Mouse (Mus musculus): ENCODE results near the gene Myof. TPM values are rescaled to one million over a fixed set of nuclear protein-coding genes. Genes with fewer than 3 reads are reported as not detected.
A peak's percentile ranks its signal among the peaks of the same experiment; 100 is the strongest.

Gene Myof
- total and polyA plus RNA-seq, 2 experiments, result 0.48 to 2.1 TPM

- Histone ChIP-seq H3K79me2 (ENCODE audit: control insufficient read depth, insufficient read depth, low read length) (no peaks in the 10 kb centered on the region), H3K36me3 (ENCODE audit: control insufficient read depth, insufficient read depth, low read length) (no peaks in the 10 kb centered on the region), H3K4me1 (ENCODE audit: control insufficient read depth, insufficient read depth, low read length) (peaks cover 14% of the 10 kb centered on the region), H3K27ac (replicated peaks; ENCODE audit: insufficient read depth, low read depth, low read length) (peak overlapping the region; percentile 25), H3K27me3 (ENCODE audit: control insufficient read depth, insufficient read depth, low read length) (no peaks in the 10 kb centered on the region), H3K4me3 (ENCODE audit: insufficient read depth, low read depth, low read length) (no peak overlapping the region), H3K9ac (ENCODE audit: low read depth, low read length) (no peak overlapping the region)
- peak; percentile 89 for DNase-seq (ENCODE audit: extremely low read depth, low read depth, low spot score)
- TF ChIP-seq POLR2A (IDR thresholded peaks at IDR 0.05; ENCODE audit: extremely low read depth, insufficient read depth, low read length) (no peak), CTCF (IDR thresholded peaks at IDR 0.05; ENCODE audit: low read depth, low read length) (no peak)
- WGBS, result 21% methylated on average over 1 of the region's 1 CpGs
These were observed 183.1 kb downstream of the Myof start for GRCm38 (mm10) chr19:37860267-37860666.

GRCm38 (mm10) chr19:37858406-37859081, 184.8 kb downstream of the Myof start:
- Histone ChIP-seq H3K27me3 (ENCODE audit: control insufficient read depth, insufficient read depth, low read length) (no peaks in the 10 kb centered on the region), H3K27ac (replicated peaks; ENCODE audit: insufficient read depth, low read depth, low read length) (no peak overlapping the region), H3K4me1 (ENCODE audit: control insufficient read depth, insufficient read depth, low read length) (peaks cover 10% of the 10 kb centered on the region), H3K4me3 (ENCODE audit: insufficient read depth, low read depth, low read length) (no peak overlapping the region), H3K9ac (ENCODE audit: low read depth, low read length) (no peak overlapping the region), H3K36me3 (ENCODE audit: control insufficient read depth, insufficient read depth, low read length) (no peaks in the 10 kb centered on the region), H3K79me2 (ENCODE audit: control insufficient read depth, insufficient read depth, low read length) (no peaks in the 10 kb centered on the region)
- no peak for TF ChIP-seq POLR2A (IDR thresholded peaks at IDR 0.05; ENCODE audit: extremely low read depth, insufficient read depth, low read length)
- TF ChIP-seq CTCF (IDR thresholded peaks at IDR 0.05; ENCODE audit: low read depth, low read length), result no peak
- 76% methylated on average over 7 of the region's 7 CpGs for WGBS
- DNase-seq (ENCODE audit: extremely low read depth, low read depth, low spot score), result no peak

GRCm38 (mm10) chr19:37852056-37852455, 191.3 kb downstream of the Myof start:
- Histone ChIP-seq H3K36me3 (ENCODE audit: control insufficient read depth, insufficient read depth, low read length) (no peaks in the 10 kb centered on the region), H3K79me2 (ENCODE audit: control insufficient read depth, insufficient read depth, low read length) (no peaks in the 10 kb centered on the region), H3K9ac (ENCODE audit: low read depth, low read length) (no peak overlapping the region), H3K4me1 (ENCODE audit: control insufficient read depth, insufficient read depth, low read length) (no peaks in the 10 kb centered on the region), H3K4me3 (ENCODE audit: insufficient read depth, low read depth, low read length) (no peak overlapping the region), H3K27ac (replicated peaks; ENCODE audit: insufficient read depth, low read depth, low read length) (no peak overlapping the region), H3K27me3 (ENCODE audit: control insufficient read depth, insufficient read depth, low read length) (no peaks in the 10 kb centered on the region)
- no peak for TF ChIP-seq POLR2A (IDR thresholded peaks at IDR 0.05; ENCODE audit: extremely low read depth, insufficient read depth, low read length)
- no peak for TF ChIP-seq CTCF (IDR thresholded peaks at IDR 0.05; ENCODE audit: low read depth, low read length)
- 86% methylated on average over 1 of the region's 1 CpGs for WGBS
- no peak for DNase-seq (ENCODE audit: extremely low read depth, low read depth, low spot score)

- WGBS, result 71% methylated on average over 9 of the region's 9 CpGs
These were observed 191.8 kb downstream of the Myof start for GRCm38 (mm10) chr19:37851590-37852038.

More at GRCm38 (mm10) chr19:37851590-37852038, 191.8 kb downstream of the Myof start:
- Histone ChIP-seq H3K27me3 (ENCODE audit: control insufficient read depth, insufficient read depth, low read length) (no peaks in the 10 kb centered on the region), H3K9ac (ENCODE audit: low read depth, low read length) (no peak overlapping the region), H3K79me2 (ENCODE audit: control insufficient read depth, insufficient read depth, low read length) (no peaks in the 10 kb centered on the region), H3K36me3 (ENCODE audit: control insufficient read depth, insufficient read depth, low read length) (no peaks in the 10 kb centered on the region), H3K27ac (replicated peaks; ENCODE audit: insufficient read depth, low read depth, low read length) (no peak overlapping the region), H3K4me3 (ENCODE audit: insufficient read depth, low read depth, low read length) (no peak overlapping the region), H3K4me1 (ENCODE audit: control insufficient read depth, insufficient read depth, low read length) (no peaks in the 10 kb centered on the region)
- TF ChIP-seq POLR2A (IDR thresholded peaks at IDR 0.05; ENCODE audit: extremely low read depth, insufficient read depth, low read length) (no peak), CTCF (IDR thresholded peaks at IDR 0.05; ENCODE audit: low read depth, low read length) (no peak)
- peak; percentile 36 for DNase-seq (ENCODE audit: extremely low read depth, low read depth, low spot score)

Other genes with a start within 250 kb of the Myof start
- 0.18 and 0.60 TPM in 2 replicates for gene Cep55, start 11.4 kb upstream of the Myof start, total RNA-seq (2014; rRNA removed)
- gene Cep55, start 11.4 kb upstream of the Myof start, polyA plus RNA-seq (2012; rRNA removed), result 0.05 TPM in 1 of 2 replicates, not detected in the other
- 0.09 and 0.13 TPM in 2 replicates for gene Ffar4, start 53.5 kb upstream of the Myof start, total RNA-seq (2014; rRNA removed)
- gene Ffar4, start 53.5 kb upstream of the Myof start, polyA plus RNA-seq (2012; rRNA removed), result 0.58 and 0.83 TPM in 2 replicates
- gene Rbp4, start 81.7 kb upstream of the Myof start, total RNA-seq (2014; rRNA removed), result 2,479 and 2,762 TPM in 2 replicates
- gene Rbp4, start 81.7 kb upstream of the Myof start, polyA plus RNA-seq (2012; rRNA removed), result 5,105 and 5,134 TPM in 2 replicates
- 1.0 and 2.1 TPM in 2 replicates for gene Pde6c, start 89.2 kb upstream of the Myof start, total RNA-seq (2014; rRNA removed)
- gene Pde6c, start 89.2 kb upstream of the Myof start, polyA plus RNA-seq (2012; rRNA removed), result 0.09 TPM in 1 of 2 replicates, not detected in the other
- 8.2 and 11.9 TPM in 2 replicates for gene Fra10ac1, start 180.6 kb upstream of the Myof start, total RNA-seq (2014; rRNA removed)
- 4.2 TPM in 2 replicates for gene Fra10ac1, start 180.6 kb upstream of the Myof start, polyA plus RNA-seq (2012; rRNA removed)
- not detected in 2 replicates for gene Lgi1, start 221.0 kb upstream of the Myof start, total RNA-seq (2014; rRNA removed)
- not detected in 2 replicates for gene Lgi1, start 221.0 kb upstream of the Myof start, polyA plus RNA-seq (2012; rRNA removed)

Measured in liver, adult 2 months (tissue).